Mouse (Mus musculus): ENCODE measurements around the gene Olfr1176. TPM values are rescaled to one million over a fixed set of nuclear protein-coding genes. Genes with fewer than 3 reads are reported as not detected.

Olfr1176 gene
- total RNA-seq (2021) = not detected
- long read RNA-seq, experiment 1 = 0 reads
- long read RNA-seq, experiment 2 = 0 reads

- no peak for DNase-seq (ENCODE audit: low spot score in 2 of 2)
Measured at GRCm38 (mm10) chr2:88336421-88336820, at the start of gene Olfr1176. Gene Olfr1176 (plus strand): TSS chr2:88336721.

GRCm38 (mm10) chr2:88315035-88315434 lies 21.5 kb upstream of the Olfr1176 start, which contains the start of gene Olfr1174-ps:
Gene Olfr1174-ps (minus strand): TSS chr2:88315135.
- no peak for DNase-seq (ENCODE audit: low spot score in 2 of 2)

GRCm38 (mm10) chr2:88327115-88327514 lies 9.4 kb upstream of the Olfr1176 start, which contains the start of gene Olfr1175-ps:
Gene Olfr1175-ps (minus strand): TSS chr2:88327215.
- no peak for DNase-seq (ENCODE audit: low spot score in 2 of 2)

- no peak for DNase-seq (ENCODE audit: low spot score in 2 of 2)
Measured at GRCm38 (mm10) chr2:88346392-88346791, 9.9 kb downstream of the Olfr1176 start, which contains the start of gene Olfr1177-ps. Gene Olfr1177-ps (minus strand): TSS chr2:88346492.

- no peak for DNase-seq (ENCODE audit: low spot score in 2 of 2)
Measured at GRCm38 (mm10) chr2:88356304-88356703, 19.8 kb downstream of the Olfr1176 start.

- DNase-seq (ENCODE audit: low spot score in 2 of 2) = no peak
Measured at GRCm38 (mm10) chr2:88386762-88387161, 50.2 kb downstream of the Olfr1176 start, which contains the start of gene Olfr1178. Gene Olfr1178 (plus strand): TSS chr2:88387062.

Other genes starting within 250 kb of the Olfr1176 start
- not detected for gene Olfr1164, start 242.8 kb upstream of the Olfr1176 start, total RNA-seq (2021)
- gene Olfr1166, start 208.4 kb upstream of the Olfr1176 start, total RNA-seq (2021) = not detected
- gene Olfr1167, start 181.5 kb upstream of the Olfr1176 start, total RNA-seq (2021) = not detected
- gene Olfr1168, start 154.8 kb upstream of the Olfr1176 start, total RNA-seq (2021) = not detected
- gene Olfr1170, start 108.4 kb upstream of the Olfr1176 start, total RNA-seq (2021) = not detected
- gene Olfr1173, start 56.8 kb upstream of the Olfr1176 start, total RNA-seq (2021) = not detected
- not detected for gene Olfr1174-ps, start 21.6 kb upstream of the Olfr1176 start, total RNA-seq (2021)
- gene Olfr1175-ps, start 9.5 kb upstream of the Olfr1176 start, total RNA-seq (2021) = not detected
- gene Olfr1177-ps, start 9.8 kb downstream of the Olfr1176 start, total RNA-seq (2021) = not detected
- not detected for gene Olfr1178, start 50.3 kb downstream of the Olfr1176 start, total RNA-seq (2021)
- gene Olfr1179, start 69.7 kb downstream of the Olfr1176 start, total RNA-seq (2021) = not detected
- gene Olfr1180, start 82.4 kb downstream of the Olfr1176 start, total RNA-seq (2021) = not detected
- not detected for gene Olfr1181, start 89.5 kb downstream of the Olfr1176 start, total RNA-seq (2021)
- gene Gm13757, start 112.4 kb downstream of the Olfr1176 start, total RNA-seq (2021) = not detected
- not detected for gene Olfr1183, start 118.1 kb downstream of the Olfr1176 start, total RNA-seq (2021)
- not detected for gene Olfr1184, start 146.9 kb downstream of the Olfr1176 start, total RNA-seq (2021)
- not detected for gene Olfr1185-ps1, start 156.6 kb downstream of the Olfr1176 start, total RNA-seq (2021)
- not detected for gene Olfr1186, start 181.8 kb downstream of the Olfr1176 start, total RNA-seq (2021)
- not detected for gene Olfr1188, start 220.2 kb downstream of the Olfr1176 start, total RNA-seq (2021)
- not detected for gene Olfr1189, start 249.7 kb downstream of the Olfr1176 start, total RNA-seq (2021)

Measured in adrenal gland, adult 18-20 months (tissue).